Mouse (Mus musculus) MEL (cell line): Measurements from ENCODE around the gene Ppox. TPM values are rescaled to one million over a fixed set of nuclear protein-coding genes. Genes with fewer than 3 reads are reported as not detected.

Experiments used
- DNase-seq: peaks from one replicate; pipeline ENCODE4 v3.0.0; 2011; ENCODE audit warnings: low read depth, low spot score
- H3K27ac ChIP-seq: 2 replicates; pipeline ENCODE4 v1.5.1; 2012; ENCODE audit warnings: low read depth, mild to moderate bottlenecking, control low read depth, low read length, moderate library complexity; ENCODE audit not compliant: control insufficient read depth
- H3K27me3 ChIP-seq, 2 experiments: fragments of 150-350 bp in 1 of 2; sonication (generic) in 1 of 2; 2 replicates each; pipeline ENCODE4 v1.6.1; 2012; ENCODE audit warnings: low read length in 2 of 2, mild to moderate bottlenecking in 2 of 2, improper control_type of control experiment in 1 of 2, moderate library complexity in 1 of 2; ENCODE audit not compliant: insufficient read depth in 2 of 2, control insufficient read depth in 1 of 2
- H3K36me3 ChIP-seq, 2 experiments: 2 replicates each; pipeline ENCODE4 v1.6.1; 2012 to 2014; ENCODE audit warnings: low read length in 2 of 2, improper control_type of control experiment in 1 of 2, inconsistent platforms in 1 of 2, mild to moderate bottlenecking in 1 of 2; ENCODE audit not compliant: insufficient read depth in 2 of 2, control insufficient read depth in 1 of 2
- H3K4me1 ChIP-seq, 2 experiments: fragments of 150-350 bp in 1 of 2; sonication (generic) in 1 of 2; 2 replicates each; pipeline ENCODE4 v1.6.1; 2012; ENCODE audit warnings: low read length in 2 of 2, improper control_type of control experiment in 1 of 2, mild to moderate bottlenecking in 1 of 2; ENCODE audit not compliant: insufficient read depth in 2 of 2, control insufficient read depth in 1 of 2
- H3K4me3 ChIP-seq, 2 experiments: fragments of 150-350 bp in 1 of 2; sonication (generic) in 1 of 2; 2 replicates each; pipeline ENCODE4 v1.5.1; 2012; ENCODE audit warnings: low read depth in 2 of 2, low read length in 2 of 2, mild to moderate bottlenecking in 2 of 2, moderate library complexity in 2 of 2, control low read depth in 1 of 2, improper control_type of control experiment in 1 of 2; ENCODE audit not compliant: control insufficient read depth in 1 of 2, insufficient read depth in 1 of 2
- H3K79me2 ChIP-seq: 2 replicates; pipeline ENCODE4 v1.6.1; 2012; ENCODE audit warnings: mild to moderate bottlenecking, low read length, moderate library complexity; ENCODE audit not compliant: control insufficient read depth, poor library complexity, insufficient read depth
- H3K9ac ChIP-seq: 2 replicates; pipeline ENCODE4 v1.6.1; 2012; ENCODE audit warnings: low read depth, mild to moderate bottlenecking, control low read depth, low read length, moderate library complexity; ENCODE audit not compliant: control insufficient read depth, poor library complexity, severe bottlenecking
- H3K9me3 ChIP-seq: fragments of 150-350 bp; sonication (generic); replicated peaks from 2 replicates; pipeline ENCODE4 v1.6.1; 2012; ENCODE audit warnings: mild to moderate bottlenecking, low read length, improper control_type of control experiment, moderate library complexity; ENCODE audit not compliant: insufficient read depth
- BHLHE40 ChIP-seq: IDR thresholded peaks from 2 replicates; pipeline ENCODE4 v1.6.1; 2012; ENCODE audit warnings: low read depth, mild to moderate bottlenecking, inconsistent platforms, low read length, improper control_type of control experiment, borderline replicate concordance
- CTCF ChIP-seq, 3 experiments: IDR thresholded peaks in 2 of 3; conservative IDR thresholded peaks in 1 of 3; 2 replicates each; pipeline ENCODE4 v1.5.1; 2011 to 2012; ENCODE audit warnings: low read length in 3 of 3, low read depth in 2 of 3, mild to moderate bottlenecking in 2 of 3, improper control_type of control experiment in 1 of 3, inconsistent platforms in 1 of 3, mixed read lengths in 1 of 3, moderate library complexity in 1 of 3; ENCODE audit not compliant: control insufficient read depth in 1 of 3, insufficient read depth in 1 of 3, poor library complexity in 1 of 3, severe bottlenecking in 1 of 3
- E2F4 ChIP-seq: IDR thresholded peaks from 2 replicates; pipeline ENCODE4 v1.6.1; 2011; ENCODE audit warnings: low read depth, low read length, improper control_type of control experiment, borderline replicate concordance
- ELF1 ChIP-seq: IDR thresholded peaks from 2 replicates; pipeline ENCODE4 v1.6.1; 2014; ENCODE audit warnings: low read depth, mild to moderate bottlenecking, inconsistent platforms, low read length, improper control_type of control experiment, moderate library complexity
- EP300 ChIP-seq, 2 experiments: IDR thresholded peaks; 2 replicates each; pipeline ENCODE4 v1.6.1; 2011; ENCODE audit warnings: improper control_type of control experiment in 2 of 2, low read length in 2 of 2, low read depth in 1 of 2, mild to moderate bottlenecking in 1 of 2
- ETS1 ChIP-seq: IDR thresholded peaks from 2 replicates; pipeline ENCODE4 v1.6.1; 2012; ENCODE audit warnings: low read depth, mild to moderate bottlenecking, inconsistent platforms, low read length, improper control_type of control experiment, moderate library complexity
- GABPA ChIP-seq: IDR thresholded peaks from 2 replicates; pipeline ENCODE4 v1.6.1; 2012; ENCODE audit warnings: low read depth, mild to moderate bottlenecking, inconsistent platforms, low read length, improper control_type of control experiment, moderate library complexity
- GATA1 ChIP-seq: IDR thresholded peaks from 2 replicates; pipeline ENCODE4 v1.6.1; 2011; ENCODE audit warnings: low read depth, low read length, improper control_type of control experiment
- JUND ChIP-seq: IDR thresholded peaks from 2 replicates; pipeline ENCODE4 v1.6.1; 2011; ENCODE audit warnings: low read depth, mild to moderate bottlenecking, improper control_type of control experiment, low read length
- MAX ChIP-seq: IDR thresholded peaks from 2 replicates; pipeline ENCODE4 v1.6.1; 2011; ENCODE audit warnings: low read length, improper control_type of control experiment
- MAZ ChIP-seq: IDR thresholded peaks from 2 replicates; pipeline ENCODE4 v1.6.1; 2012; ENCODE audit warnings: low read depth, mild to moderate bottlenecking, inconsistent platforms, low read length, improper control_type of control experiment
- MXI1 ChIP-seq: IDR thresholded peaks from 2 replicates; pipeline ENCODE4 v1.6.1; 2011; ENCODE audit warnings: mild to moderate bottlenecking, low read depth, low read length, improper control_type of control experiment
- MYC ChIP-seq: IDR thresholded peaks from 2 replicates; pipeline ENCODE4 v1.6.1; 2011; ENCODE audit warnings: low read depth, mild to moderate bottlenecking, low read length, improper control_type of control experiment, moderate library complexity
- NELFE ChIP-seq: IDR thresholded peaks from 2 replicates; pipeline ENCODE4 v1.6.1; 2011; ENCODE audit warnings: low read depth, low read length, improper control_type of control experiment
- NRF1 ChIP-seq: IDR thresholded peaks from 2 replicates; pipeline ENCODE4 v1.6.1; 2014; ENCODE audit warnings: low read depth, mild to moderate bottlenecking, inconsistent platforms, low read length, improper control_type of control experiment, moderate library complexity; ENCODE audit not compliant: poor library complexity, insufficient read depth, severe bottlenecking
- POLR2A ChIP-seq, 2 experiments: IDR thresholded peaks; 2 replicates each; pipeline ENCODE4 v1.6.1; 2011 to 2012; ENCODE audit warnings: low read length in 2 of 2, mild to moderate bottlenecking in 2 of 2, control low read depth in 1 of 2, improper control_type of control experiment in 1 of 2, low read depth in 1 of 2, moderate library complexity in 1 of 2; ENCODE audit not compliant: control insufficient read depth in 1 of 2, insufficient read depth in 1 of 2, poor library complexity in 1 of 2
- POLR2AphosphoS2 ChIP-seq: IDR thresholded peaks from 2 replicates; pipeline ENCODE4 v1.6.1; 2011; ENCODE audit warnings: low read length, improper control_type of control experiment
- POLR2AphosphoS5 ChIP-seq: IDR thresholded peaks from 2 replicates; pipeline ENCODE4 v1.6.1; 2012; ENCODE audit warnings: low read depth, borderline replicate concordance, mild to moderate bottlenecking, inconsistent platforms, low read length, moderate library complexity, mixed read lengths
- RAD21 ChIP-seq: IDR thresholded peaks from 2 replicates; pipeline ENCODE4 v1.6.1; 2011; ENCODE audit warnings: mild to moderate bottlenecking, low read depth, low read length, improper control_type of control experiment
- TAL1 ChIP-seq: IDR thresholded peaks from 2 replicates; pipeline ENCODE4 v1.6.1; 2012; ENCODE audit warnings: mild to moderate bottlenecking, inconsistent platforms, low read length, moderate library complexity, mixed read lengths
- TBP ChIP-seq: IDR thresholded peaks from 2 replicates; pipeline ENCODE4 v1.8.0; 2011; ENCODE audit warnings: low read depth, low read length, improper control_type of control experiment
- TCF12 ChIP-seq: IDR thresholded peaks from 2 replicates; pipeline ENCODE4 v1.6.1; 2014; ENCODE audit warnings: low read depth, mild to moderate bottlenecking, inconsistent platforms, low read length, improper control_type of control experiment, moderate library complexity
- UBTF ChIP-seq: IDR thresholded peaks from 2 replicates; pipeline ENCODE4 v1.6.1; 2012; ENCODE audit warnings: low read depth, mild to moderate bottlenecking, inconsistent platforms, low read length, improper control_type of control experiment, moderate library complexity, borderline replicate concordance; ENCODE audit not compliant: insufficient read depth
- ZC3H11A ChIP-seq: IDR thresholded peaks from 2 replicates; pipeline ENCODE4 v1.6.1; 2012; ENCODE audit warnings: low read depth, mild to moderate bottlenecking, inconsistent platforms, low read length, improper control_type of control experiment
- ZMIZ1 ChIP-seq: IDR thresholded peaks from 2 replicates; pipeline ENCODE4 v1.6.1; 2012; ENCODE audit warnings: low read depth, mild to moderate bottlenecking, inconsistent platforms, low read length, improper control_type of control experiment, moderate library complexity
- ZNF384 ChIP-seq: IDR thresholded peaks from 2 replicates; pipeline ENCODE4 v1.6.1; 2012; ENCODE audit warnings: low read depth, mild to moderate bottlenecking, inconsistent platforms, low read length, improper control_type of control experiment
- polyA plus RNA-seq, 2 experiments: library from polyadenylated mRNA; stranded (reverse) in 1 of 2; unstranded in 1 of 2; fragments of >175 nt in 1 of 2; fragments of >200 nt in 1 of 2; gene quantifications; 2 replicates each; pipeline versions ENCODE4 v1.2.1 to v1.2.4; 2012; ENCODE audit warnings: low replicate concordance in 2 of 2, low read depth in 1 of 2; ENCODE audit not compliant: insufficient read length in 2 of 2, insufficient read depth in 1 of 2, missing spikeins in 1 of 2
- total RNA-seq: library from RNA; depleted of rRNA; stranded (reverse); fragments of 300-350 nt; gene quantifications from 2 replicates; pipeline ENCODE4 v1.2.3, GENCODE M21; 2012

The Ppox gene
- total and polyA plus RNA-seq, 3 experiments: 27.0 to 63.6 TPM; not detected in 1

- DNase-seq: no peak
- no peak overlapping the region for H3K4me3 ChIP-seq
- peaks cover 1 to 19% of the 10 kb centered on the region in 2 experiments for H3K36me3 ChIP-seq
- peaks cover 10 to 18% of the 10 kb centered on the region in 2 experiments for H3K4me1 ChIP-seq
- H3K27ac ChIP-seq: no peak overlapping the region
- H3K27me3 ChIP-seq: no peaks in the 10 kb centered on the region
- TF ChIP-seq ZMIZ1 (no peak), RAD21 (no peak), GATA1 (no peak), NELFE (no peak), ZNF384 (no peak), CTCF (IDR thresholded peaks at IDR 0.05 in 2 of 3, conservative IDR thresholded peaks at IDR 0.05 in 1 of 3; ENCODE audit: control insufficient read depth in 1 of 3, insufficient read depth in 1 of 3, low read depth in 2 of 3, low read length in 3 of 3, poor library complexity in 1 of 3, severe bottlenecking in 1 of 3) (no peak), EP300 (IDR thresholded peaks at IDR 0.05; ENCODE audit: low read depth in 1 of 2, low read length in 2 of 2) (no peak), E2F4 (no peak), ZC3H11A (no peak), TCF12 (no peak), MXI1 (no peak), MAX (no peak), ELF1 (no peak), POLR2AphosphoS5 (no peak), POLR2AphosphoS2 (no peak), BHLHE40 (no peak)
- H3K79me2 ChIP-seq: peaks cover 2% of the 10 kb centered on the region; the same call in 1 of the 2 replicates
- H3K9ac ChIP-seq: no peak overlapping the region
- no peaks in the 10 kb centered on the region for H3K9me3 ChIP-seq
Observed at GRCm38 (mm10) chr1:171275144-171275734, 5.7 kb downstream of the Ppox start.

GRCm38 (mm10) chr1:171274171-171274570, 6.8 kb downstream of the Ppox start:
- Histone ChIP-seq H3K9me3 (no peaks in the 10 kb centered on the region), H3K27me3 (no peaks in the 10 kb centered on the region), H3K9ac (no peak overlapping the region), H3K79me2 (no peaks in the 10 kb centered on the region; the same call in 1 of the 2 replicates), H3K4me3 (no peak overlapping the region), H3K36me3 (peaks cover 1 to 26% of the 10 kb centered on the region in 2 experiments), H3K4me1 (peaks cover 13 to 17% of the 10 kb centered on the region in 2 experiments), H3K27ac (no peak overlapping the region)
- DNase-seq: no peak
- TF ChIP-seq ETS1: no peak
- no peak for TF ChIP-seq TBP
- TF ChIP-seq MYC: no peak
- no peak for TF ChIP-seq ELF1
- TF ChIP-seq JUND: no peak
- TF ChIP-seq GATA1: no peak
- no peak for TF ChIP-seq NELFE
- no peak for TF ChIP-seq UBTF
- no peak for TF ChIP-seq MAZ
- no peak for TF ChIP-seq EP300 (IDR thresholded peaks at IDR 0.05; ENCODE audit: low read depth in 1 of 2, low read length in 2 of 2)
- TF ChIP-seq ZMIZ1: 0 out of 2 replicates have a peak, but pooled peaks have one; percentile 10
- TF ChIP-seq POLR2A (IDR thresholded peaks at IDR 0.05; ENCODE audit: control insufficient read depth in 1 of 2, insufficient read depth in 1 of 2, low read depth in 1 of 2, low read length in 2 of 2, poor library complexity in 1 of 2): peak in 1 of 2 experiments; percentile 24; a peak in 1 of 4 replicates
- no peak for TF ChIP-seq GABPA
- TF ChIP-seq TAL1: no peak
- no peak for TF ChIP-seq CTCF (IDR thresholded peaks at IDR 0.05 in 2 of 3, conservative IDR thresholded peaks at IDR 0.05 in 1 of 3; ENCODE audit: control insufficient read depth in 1 of 3, insufficient read depth in 1 of 3, low read depth in 2 of 3, low read length in 3 of 3, poor library complexity in 1 of 3, severe bottlenecking in 1 of 3)
- TF ChIP-seq NRF1: no peak
